Mouse (Mus musculus): Measurements from ENCODE around the gene Ap1g2.

GRCm38 (mm10) chr14:55076224-55076623 lies 30.2 kb downstream of the Ap1g2 start:
- no peak for TF ChIP-seq CTCF (IDR thresholded peaks at IDR 0.05; ENCODE audit: borderline replicate concordance, insufficient read depth, low read length)
- no peak for TF ChIP-seq POLR2A (IDR thresholded peaks at IDR 0.05; ENCODE audit: low read depth, low read length)

All from embryonic fibroblast, embryonic 13.5 days (primary cell).